Mouse (Mus musculus): ENCODE measurements around the gene Ncstn. TPM values are rescaled to one million over a fixed set of nuclear protein-coding genes. Genes with fewer than 3 reads are reported as not detected.

The Ncstn gene
- polyA plus RNA-seq, 1 experiment from 2014 or later: 133 TPM

DNA sequence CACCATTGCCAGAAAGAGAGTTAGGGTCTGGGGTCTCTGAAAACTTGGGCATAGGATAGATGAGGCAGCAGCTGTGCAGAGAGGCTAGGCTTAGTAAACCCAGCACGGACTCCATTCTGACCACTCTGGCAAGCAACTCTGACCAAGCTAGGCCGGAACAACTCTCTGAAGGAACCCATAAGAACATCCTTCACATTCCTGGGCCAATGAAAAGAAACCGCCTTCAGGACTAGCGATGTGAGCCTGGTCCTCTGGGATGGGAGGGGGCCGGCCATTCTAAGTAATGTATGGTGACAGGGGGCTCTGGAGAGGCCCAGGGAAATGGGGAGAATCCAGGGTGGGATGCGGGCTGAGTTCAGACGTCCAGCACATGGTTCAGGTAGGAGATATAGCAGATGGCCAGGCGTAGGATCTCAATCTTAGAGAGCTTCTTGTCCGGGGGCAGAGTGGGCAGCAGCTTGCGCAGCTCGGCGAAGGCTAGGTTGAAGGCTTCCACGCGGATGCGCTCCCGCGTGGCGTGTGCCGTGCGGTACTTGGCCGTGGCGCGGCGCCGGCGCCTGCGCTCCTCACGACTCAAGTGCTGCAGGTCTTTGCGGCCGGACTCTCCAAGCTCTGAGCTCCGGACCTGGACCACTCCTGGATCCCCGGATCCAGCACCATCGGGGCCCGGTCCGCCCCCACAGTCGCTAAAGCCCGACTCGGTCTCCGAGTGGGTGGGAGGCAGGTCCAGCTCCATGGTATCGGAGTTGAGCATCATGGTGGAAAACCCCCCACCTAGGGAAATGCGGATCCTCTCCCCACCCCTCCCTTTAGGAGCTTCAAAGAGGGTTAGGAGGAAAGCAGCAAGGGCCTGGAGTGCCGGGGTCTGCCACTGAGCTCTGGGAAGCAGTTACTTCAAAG lies 28.8 kb downstream of the Ncstn start:
- 1% methylated on average over 42 of the region's 42 CpGs for WGBS
- no peak for DNase-seq
- H3K4me2 ChIP-seq: peak overlapping the region; percentile 66
- H3K27me3 ChIP-seq (ENCODE audit: insufficient read depth, low read length): peaks cover 43% of the 10 kb centered on the region
- H3K9me3 ChIP-seq (ENCODE audit: low read depth, low read length): no peaks in the 10 kb centered on the region
- peaks cover 8% of the 10 kb centered on the region; the same call in 1 of the 2 replicates for H3K4me1 ChIP-seq (ENCODE audit: insufficient read depth)
- peak; percentile 25; the same call in 1 of the 2 replicates for ATAC-seq (ENCODE audit: insufficient read depth)
- H3K36me3 ChIP-seq (ENCODE audit: insufficient read depth): no peaks in the 10 kb centered on the region
- TF ChIP-seq CTCF (IDR thresholded peaks at IDR 0.05; ENCODE audit: low read depth): no peak
- H3K9ac ChIP-seq: peak overlapping the region; percentile 29
- H3K4me3 ChIP-seq (ENCODE audit: low read depth, low read length): peak overlapping the region; percentile 36
- H3K27ac ChIP-seq (ENCODE audit: low read depth): no peak overlapping the region

DNA sequence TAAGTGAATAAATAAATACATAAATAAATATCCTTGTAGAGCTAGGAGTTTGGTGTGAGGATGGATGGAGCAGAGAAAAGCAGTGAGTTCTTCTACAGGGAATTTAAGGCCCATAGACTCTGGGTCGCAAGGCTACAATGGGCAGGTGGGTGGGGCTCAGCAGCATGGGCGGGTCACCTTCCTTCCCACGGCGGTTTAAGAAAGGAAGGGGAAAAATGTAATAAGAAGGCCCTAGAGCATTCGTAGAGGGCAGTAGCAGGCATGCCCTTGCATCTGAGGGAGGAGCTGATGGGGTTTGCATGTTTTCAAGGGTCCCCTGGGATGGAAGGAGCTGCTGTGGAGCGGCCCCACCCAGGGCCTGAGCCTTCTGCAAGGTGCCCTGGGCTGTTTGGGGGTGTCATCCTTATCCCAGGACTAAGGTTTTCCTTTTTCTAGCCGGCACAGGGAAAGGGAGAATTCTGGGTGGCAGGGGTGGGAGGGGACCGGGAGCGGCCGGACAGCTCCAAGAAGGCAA lies 29.8 kb downstream of the Ncstn start:
- H3K4me2 ChIP-seq: peak overlapping the region; percentile 66; the same call in 1 of the 2 replicates

DNA sequence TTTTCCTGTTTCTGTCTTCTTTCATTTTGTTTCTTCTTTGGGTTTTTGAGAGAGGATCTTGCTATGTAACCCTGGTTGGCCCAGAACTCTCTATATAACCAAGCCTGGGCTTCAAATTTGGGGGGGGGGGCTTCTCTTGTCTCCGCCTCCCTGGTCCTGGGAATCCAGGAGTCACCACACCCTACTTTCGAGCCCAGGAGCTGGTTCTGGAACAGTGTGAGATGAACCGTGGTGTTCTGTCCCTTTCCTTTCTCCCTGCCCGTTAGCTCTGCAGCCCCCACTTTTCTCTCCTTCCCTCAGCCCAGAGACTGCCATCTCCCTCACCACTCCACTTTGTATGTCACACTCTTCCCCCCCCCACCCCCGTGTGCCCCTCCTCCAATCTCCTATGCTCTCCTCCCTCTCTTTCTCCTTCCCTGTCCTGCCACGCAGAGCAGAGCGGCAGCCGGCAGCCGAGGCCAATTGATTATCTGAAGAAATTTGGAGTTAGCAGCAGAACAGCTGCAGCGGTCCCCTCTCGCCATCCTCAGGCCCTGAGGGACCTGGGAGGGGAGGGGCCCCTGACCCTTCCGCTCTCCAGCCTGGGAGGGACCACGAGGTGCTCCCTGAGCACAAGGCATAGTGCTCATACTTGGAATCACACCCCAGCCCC lies 33.3 kb downstream of the Ncstn start:
- Histone ChIP-seq H3K36me3 (ENCODE audit: insufficient read depth) (no peaks in the 10 kb centered on the region), H3K27ac (ENCODE audit: low read depth) (no peak overlapping the region), H3K27me3 (ENCODE audit: insufficient read depth, low read length) (peaks cover 24% of the 10 kb centered on the region), H3K4me1 (ENCODE audit: insufficient read depth) (peaks cover 6% of the 10 kb centered on the region; the same call in 1 of the 2 replicates), H3K4me2 (no peak overlapping the region), H3K9me3 (ENCODE audit: low read depth, low read length) (no peaks in the 10 kb centered on the region), H3K4me3 (ENCODE audit: low read depth, low read length) (no peak overlapping the region), H3K9ac (no peak overlapping the region)
- WGBS: 26% methylated on average over 13 of the region's 13 CpGs
- TF ChIP-seq CTCF (IDR thresholded peaks at IDR 0.05; ENCODE audit: low read depth): no peak
- ATAC-seq (ENCODE audit: insufficient read depth): no peak
- no peak for DNase-seq

More for the DNA sequence above, 29.8 kb downstream of the Ncstn start:
- DNase-seq (no peak), ATAC-seq (ENCODE audit: insufficient read depth) (no peak)
- WGBS: 7% methylated on average over 10 of the region's 10 CpGs
- H3K36me3 ChIP-seq (ENCODE audit: insufficient read depth): no peaks in the 10 kb centered on the region
- no peak overlapping the region for H3K27ac ChIP-seq (ENCODE audit: low read depth)
- TF ChIP-seq CTCF (IDR thresholded peaks at IDR 0.05; ENCODE audit: low read depth): no peak
- no peaks in the 10 kb centered on the region for H3K9me3 ChIP-seq (ENCODE audit: low read depth, low read length)
- peak overlapping the region; percentile 36; the same call in 1 of the 2 replicates for H3K4me3 ChIP-seq (ENCODE audit: low read depth, low read length)
- peaks cover 8% of the 10 kb centered on the region; the same call in 1 of the 2 replicates for H3K4me1 ChIP-seq (ENCODE audit: insufficient read depth)
- peaks cover 43% of the 10 kb centered on the region for H3K27me3 ChIP-seq (ENCODE audit: insufficient read depth, low read length)
- no peak overlapping the region for H3K9ac ChIP-seq

DNA sequence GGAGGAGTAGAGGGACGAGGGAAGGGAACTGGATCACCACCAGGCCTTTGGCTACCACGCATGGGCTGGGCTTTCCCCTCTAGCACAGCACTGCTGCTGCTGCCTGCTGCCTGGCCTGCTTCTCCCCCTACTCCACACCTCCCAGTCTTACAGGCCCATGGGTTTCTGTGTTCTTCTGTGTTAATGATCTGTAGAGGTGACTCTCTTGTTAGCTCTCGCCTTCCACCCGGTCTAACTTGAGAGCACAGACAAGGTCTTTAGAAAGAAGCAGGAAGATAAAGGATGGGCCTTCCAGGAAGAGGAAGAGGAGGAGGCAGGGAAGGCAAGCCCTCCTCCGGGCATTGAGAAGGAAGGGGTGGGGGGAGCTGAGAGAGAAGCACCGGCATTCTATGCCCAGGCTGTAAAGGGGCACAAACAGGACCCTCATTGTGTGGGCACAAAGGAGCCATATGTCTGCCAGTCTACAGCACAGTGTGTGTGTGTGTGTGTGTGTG lies 34.3 kb downstream of the Ncstn start:
- H3K27me3 ChIP-seq (ENCODE audit: insufficient read depth, low read length): peaks cover 14% of the 10 kb centered on the region
- no peaks in the 10 kb centered on the region for H3K36me3 ChIP-seq (ENCODE audit: insufficient read depth)
- no peak overlapping the region for H3K9ac ChIP-seq
- no peaks in the 10 kb centered on the region for H3K9me3 ChIP-seq (ENCODE audit: low read depth, low read length)
- no peaks in the 10 kb centered on the region for H3K4me1 ChIP-seq (ENCODE audit: insufficient read depth)
- peak overlapping the region; percentile 44 for H3K4me2 ChIP-seq
- no peak overlapping the region; the same call in 1 of the 2 replicates for H3K27ac ChIP-seq (ENCODE audit: low read depth)
- H3K4me3 ChIP-seq (ENCODE audit: low read depth, low read length): peak overlapping the region; percentile 8; the same call in 1 of the 2 replicates
- DNase-seq: no peak
- WGBS: 31% methylated on average over 6 of the region's 6 CpGs
- no peak for TF ChIP-seq CTCF (IDR thresholded peaks at IDR 0.05; ENCODE audit: low read depth)
- ATAC-seq (ENCODE audit: insufficient read depth): peak; percentile 19; the same call in 1 of the 2 replicates

DNA sequence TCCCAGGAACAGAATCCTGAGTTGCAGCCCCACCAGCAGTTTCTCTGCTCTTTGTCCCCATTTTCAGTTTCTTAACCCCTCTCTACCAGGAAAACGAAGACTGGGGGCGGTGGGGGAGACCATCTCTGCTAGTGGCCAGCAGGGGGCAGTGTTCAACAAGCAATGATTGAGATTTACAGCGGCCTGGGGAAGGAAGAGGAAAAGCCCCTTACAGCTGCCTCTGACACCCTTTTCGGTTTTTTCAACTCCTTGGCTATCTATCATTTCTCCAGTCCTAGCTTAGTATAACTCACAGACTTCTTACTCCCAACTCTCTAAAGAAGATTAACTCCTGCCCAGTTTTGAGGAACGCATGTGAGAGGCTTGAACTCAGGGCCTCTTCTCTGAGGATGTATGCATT lies 35.7 kb downstream of the Ncstn start:
- Histone ChIP-seq H3K4me3 (ENCODE audit: low read depth, low read length) (no peak overlapping the region), H3K27me3 (ENCODE audit: insufficient read depth, low read length) (peaks cover 4% of the 10 kb centered on the region; the same call in 1 of the 2 replicates), H3K4me2 (no peak overlapping the region), H3K27ac (ENCODE audit: low read depth) (no peak overlapping the region), H3K4me1 (ENCODE audit: insufficient read depth) (no peaks in the 10 kb centered on the region), H3K9me3 (ENCODE audit: low read depth, low read length) (no peaks in the 10 kb centered on the region), H3K36me3 (ENCODE audit: insufficient read depth) (no peaks in the 10 kb centered on the region), H3K9ac (no peak overlapping the region)
- WGBS: 11% methylated on average over 5 of the region's 5 CpGs
- peak; percentile 90 for TF ChIP-seq CTCF (IDR thresholded peaks at IDR 0.05; ENCODE audit: low read depth)
- DNase-seq (peak; percentile 88), ATAC-seq (ENCODE audit: insufficient read depth) (peak; percentile 70)

DNA sequence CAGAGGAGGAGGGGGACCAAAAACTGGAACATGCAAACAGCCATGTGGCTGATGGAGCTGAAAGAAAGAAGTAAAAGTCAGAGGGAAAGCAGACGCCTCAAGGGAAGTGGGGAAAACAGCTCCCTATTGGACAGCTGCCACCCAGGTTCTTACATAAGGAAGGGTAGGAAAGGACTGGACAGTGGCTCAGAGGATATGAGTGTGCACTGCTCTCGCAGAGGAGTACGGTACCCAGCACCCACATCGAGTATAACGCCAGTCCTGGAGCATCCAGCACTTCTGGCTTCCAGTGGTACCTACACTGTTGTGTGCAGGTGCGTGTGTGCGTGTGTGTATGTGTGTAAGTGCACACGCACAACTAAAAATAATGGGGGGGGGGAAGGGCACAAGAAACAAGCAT lies 36.2 kb downstream of the Ncstn start:
- no peaks in the 10 kb centered on the region for H3K36me3 ChIP-seq (ENCODE audit: insufficient read depth)
- 67% methylated on average over 8 of the region's 8 CpGs for WGBS
- no peaks in the 10 kb centered on the region for H3K9me3 ChIP-seq (ENCODE audit: low read depth, low read length)
- no peaks in the 10 kb centered on the region for H3K27me3 ChIP-seq (ENCODE audit: insufficient read depth, low read length)
- H3K4me1 ChIP-seq (ENCODE audit: insufficient read depth): no peaks in the 10 kb centered on the region
- peak; percentile 50; the same call in 1 of the 2 replicates for ATAC-seq (ENCODE audit: insufficient read depth)
- no peak overlapping the region for H3K4me3 ChIP-seq (ENCODE audit: low read depth, low read length)
- no peak overlapping the region for H3K27ac ChIP-seq (ENCODE audit: low read depth)
- DNase-seq: no peak
- H3K4me2 ChIP-seq: no peak overlapping the region
- H3K9ac ChIP-seq: no peak overlapping the region
- no peak for TF ChIP-seq CTCF (IDR thresholded peaks at IDR 0.05; ENCODE audit: low read depth)

Measured in lung, embryonic 14.5 days (tissue).